Mouse (Mus musculus) liver, embryonic 13.5 days (tissue): ENCODE results near the gene Lyar. TPM values are rescaled to one million over a fixed set of nuclear protein-coding genes. Genes with fewer than 3 reads are reported as not detected.

Source experiments
- ATAC-seq: fragments of 200-750 bp; cut with Nextera tagmentation; 2 replicates; pipeline ENCODE4 v1.8.0; 2017; ENCODE audit warnings: low read depth, mild to moderate bottlenecking, moderate number of reproducible peaks, moderate library complexity
- DNase-seq: peaks from one replicate; pipeline ENCODE4 v3.0.0; 2022
- H3K27ac ChIP-seq: fragments of 300-500 bp; sonication (generic); 2 replicates; pipeline ENCODE4 v1.5.1; 2015; ENCODE audit warnings: moderate library complexity, mild to moderate bottlenecking, inconsistent platforms
- H3K27me3 ChIP-seq: fragments of 300-500 bp; sonication (generic); 2 replicates; pipeline ENCODE4 v1.6.1; 2015; ENCODE audit warnings: mild to moderate bottlenecking, inconsistent platforms
- H3K36me3 ChIP-seq: fragments of 300-500 bp; sonication (generic); 2 replicates; pipeline ENCODE4 v1.6.1; 2015; ENCODE audit warnings: mild to moderate bottlenecking, inconsistent platforms
- H3K4me1 ChIP-seq: fragments of 300-500 bp; sonication (generic); replicated peaks from 2 replicates; pipeline ENCODE4 v1.6.1; 2015; ENCODE audit warnings: inconsistent platforms
- H3K4me2 ChIP-seq: fragments of 300-500 bp; sonication (generic); 2 replicates; pipeline ENCODE4 v1.6.1; 2015; ENCODE audit warnings: inconsistent platforms, mild to moderate bottlenecking, moderate library complexity
- H3K4me3 ChIP-seq: fragments of 300-500 bp; sonication (generic); replicated peaks from 2 replicates; pipeline ENCODE4 v1.5.1; 2015; ENCODE audit warnings: mild to moderate bottlenecking, inconsistent platforms
- H3K9ac ChIP-seq: fragments of 300-500 bp; sonication (generic); 2 replicates; pipeline ENCODE4 v1.6.1; 2015; ENCODE audit warnings: mild to moderate bottlenecking, inconsistent platforms
- H3K9me3 ChIP-seq: fragments of 300-500 bp; sonication (generic); replicated peaks from 2 replicates; pipeline ENCODE4 v1.6.1; 2016; ENCODE audit warnings: inconsistent platforms
- WGBS: fragments of 180-500 bp; shearing (Covaris S2); methylation state at CpG from one replicate; pipeline ENCODE4 v1.1.7; 2015; ENCODE audit not compliant: insufficient replicate concordance; 5-methylcytosine and 5-hydroxymethylcytosine counted together
- polyA plus RNA-seq: library from polyadenylated mRNA; unstranded; fragments of >200 nt; fragmentation: Nextera tagmentation; extraction: Ambion mirVana; gene quantifications from 2 replicates; pipeline ENCODE4 v1.2.1, GENCODE M21; 2015

The Lyar gene
- polyA plus RNA-seq, 1 experiment from 2014 or later: 126 TPM

DNA sequence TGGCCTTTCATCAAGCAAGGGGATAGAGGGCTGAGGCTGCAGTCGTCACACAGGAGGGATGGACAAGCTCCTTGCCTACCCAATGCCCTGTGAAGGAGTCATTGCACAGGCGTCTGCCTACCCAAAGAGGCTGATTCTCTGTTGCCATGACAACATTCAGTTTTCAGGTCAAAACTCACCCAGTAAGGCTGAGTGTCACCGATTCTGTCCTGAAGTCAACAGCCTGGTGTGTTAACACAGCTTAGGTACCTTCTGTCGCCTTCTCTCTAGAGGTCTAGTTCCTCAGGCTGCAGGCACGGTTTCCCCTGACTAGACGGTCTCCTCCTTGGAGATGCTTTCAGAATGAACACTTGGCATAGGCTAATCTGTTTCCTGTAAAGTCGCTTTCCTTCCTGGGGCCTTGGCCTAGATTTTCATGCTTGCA lies 15.0 kb upstream of the Lyar start:
- H3K27me3 ChIP-seq: no peaks in the 10 kb centered on the region
- no peak overlapping the region for H3K27ac ChIP-seq
- H3K4me1 ChIP-seq: peaks cover 14% of the 10 kb centered on the region; the same call in 1 of the 2 replicates
- no peak overlapping the region for H3K4me2 ChIP-seq
- H3K9ac ChIP-seq: no peak overlapping the region
- WGBS: 64% methylated on average over 7 of the region's 7 CpGs
- ATAC-seq (no peak), DNase-seq (no peak)
- H3K4me3 ChIP-seq: no peak overlapping the region
- no peaks in the 10 kb centered on the region for H3K9me3 ChIP-seq
- H3K36me3 ChIP-seq: peaks cover 51% of the 10 kb centered on the region

- DNase-seq: no peak
- Histone ChIP-seq H3K4me2 (no peak overlapping the region), H3K4me1 (peaks cover 14% of the 10 kb centered on the region; the same call in 1 of the 2 replicates), H3K4me3 (no peak overlapping the region), H3K27ac (no peak overlapping the region), H3K27me3 (no peaks in the 10 kb centered on the region), H3K9me3 (no peaks in the 10 kb centered on the region), H3K9ac (no peak overlapping the region), H3K36me3 (peaks cover 36% of the 10 kb centered on the region)
- 32% methylated on average over 8 of the region's 8 CpGs for WGBS
- no peak for ATAC-seq
Observed at GRCm38 (mm10) chr5:38208985-38209384, 11.3 kb upstream of the Lyar start.

DNA sequence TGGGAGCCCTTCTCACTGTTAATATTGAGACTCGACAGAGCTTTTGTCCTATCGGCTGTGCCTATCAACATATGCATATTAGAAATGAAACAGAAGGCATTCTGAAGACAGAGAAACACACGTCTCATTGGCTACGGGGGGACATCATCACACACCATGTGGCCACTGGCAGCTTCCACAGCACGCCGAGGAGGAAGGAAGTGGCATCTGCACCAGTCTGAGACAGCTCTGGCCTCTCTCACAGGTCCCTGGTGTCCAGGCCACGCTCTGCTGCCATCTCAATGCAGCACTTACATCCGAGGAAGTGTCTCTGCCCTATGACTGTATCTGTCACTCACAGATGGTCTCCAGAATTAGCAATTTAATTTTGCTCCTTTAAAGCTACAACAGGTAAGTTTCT lies 8.6 kb upstream of the Lyar start:
- Histone ChIP-seq H3K9me3 (no peaks in the 10 kb centered on the region), H3K4me2 (no peak overlapping the region), H3K9ac (no peak overlapping the region), H3K27me3 (no peaks in the 10 kb centered on the region), H3K4me1 (peaks cover 7% of the 10 kb centered on the region; the same call in 1 of the 2 replicates), H3K36me3 (peaks cover 38% of the 10 kb centered on the region), H3K27ac (no peak overlapping the region), H3K4me3 (no peak overlapping the region)
- DNase-seq (no peak), ATAC-seq (no peak)
- WGBS: 66% methylated on average over 8 of the region's 8 CpGs

GRCm38 (mm10) chr5:38213009-38213408 lies 7.3 kb upstream of the Lyar start:
- no peak for DNase-seq
- ATAC-seq: no peak
- no peak overlapping the region for H3K27ac ChIP-seq
- WGBS: 80% methylated on average over 6 of the region's 6 CpGs
- peaks cover 7% of the 10 kb centered on the region; the same call in 1 of the 2 replicates for H3K4me1 ChIP-seq
- H3K4me3 ChIP-seq: no peak overlapping the region
- H3K27me3 ChIP-seq: no peaks in the 10 kb centered on the region
- H3K36me3 ChIP-seq: peaks cover 38% of the 10 kb centered on the region
- no peak overlapping the region for H3K9ac ChIP-seq
- H3K9me3 ChIP-seq: no peaks in the 10 kb centered on the region
- no peak overlapping the region for H3K4me2 ChIP-seq

DNA sequence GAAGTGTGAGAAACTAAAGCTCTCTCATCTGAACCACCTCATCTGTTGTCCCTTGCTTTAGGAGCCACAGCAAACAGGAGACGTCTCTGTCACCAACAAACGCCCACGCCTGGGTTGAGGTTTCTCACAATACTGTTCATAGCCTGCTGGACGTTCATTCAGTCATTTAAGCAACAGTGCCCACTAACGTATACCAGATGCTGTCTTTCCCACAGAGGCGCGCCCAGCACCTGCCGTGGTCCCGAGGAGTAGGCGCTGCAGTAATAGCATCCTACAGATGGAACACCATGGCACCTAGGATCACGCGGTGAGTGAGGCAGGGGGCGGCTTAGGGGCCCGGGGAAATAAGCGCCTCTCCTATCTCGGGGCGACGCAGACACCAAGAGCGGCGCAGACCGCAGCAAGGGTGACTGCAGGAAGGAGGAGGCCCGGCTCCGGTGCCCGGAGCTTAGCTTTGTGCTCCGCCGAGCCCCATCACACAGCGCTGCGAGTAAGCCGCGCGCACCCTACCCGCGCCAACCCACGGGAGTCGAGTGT lies 431 bp upstream of the Lyar start:
- H3K27ac ChIP-seq: peak overlapping the region; percentile 72
- ATAC-seq (peak; percentile 73; the same call in 1 of the 2 replicates), DNase-seq (no peak)

DNA sequence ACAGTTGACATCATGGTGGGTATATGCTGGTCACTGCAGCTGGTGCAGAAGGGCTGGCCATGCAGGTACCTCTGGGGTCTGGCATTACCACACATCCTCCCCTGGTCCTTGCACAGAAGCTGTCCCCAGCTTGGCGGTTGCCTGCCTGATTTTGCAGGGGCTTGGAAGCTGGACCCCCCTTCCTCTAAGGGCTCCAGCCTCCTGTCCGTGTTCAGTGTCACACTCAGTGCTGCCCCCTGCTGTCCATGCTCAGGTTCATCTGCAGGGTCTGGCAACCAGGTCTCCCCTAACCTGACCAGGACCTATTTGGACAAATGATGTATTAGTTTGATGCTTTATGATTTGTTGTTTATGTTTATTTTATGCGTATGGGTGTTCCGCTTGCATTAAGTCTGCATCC lies 15.2 kb downstream of the Lyar start:
- 59% methylated on average over 4 of the region's 4 CpGs for WGBS

More for the DNA sequence above, 431 bp upstream of the Lyar start:
- Histone ChIP-seq H3K9ac (peak overlapping the region; percentile 86), H3K4me1 (peaks cover 37% of the 10 kb centered on the region), H3K4me3 (peak overlapping the region; percentile 86), H3K9me3 (no peaks in the 10 kb centered on the region), H3K4me2 (peak overlapping the region; percentile 94), H3K27me3 (no peaks in the 10 kb centered on the region), H3K36me3 (peaks cover 37% of the 10 kb centered on the region)
- WGBS: under 1% methylated on average over 28 of the region's 35 CpGs

DNA sequence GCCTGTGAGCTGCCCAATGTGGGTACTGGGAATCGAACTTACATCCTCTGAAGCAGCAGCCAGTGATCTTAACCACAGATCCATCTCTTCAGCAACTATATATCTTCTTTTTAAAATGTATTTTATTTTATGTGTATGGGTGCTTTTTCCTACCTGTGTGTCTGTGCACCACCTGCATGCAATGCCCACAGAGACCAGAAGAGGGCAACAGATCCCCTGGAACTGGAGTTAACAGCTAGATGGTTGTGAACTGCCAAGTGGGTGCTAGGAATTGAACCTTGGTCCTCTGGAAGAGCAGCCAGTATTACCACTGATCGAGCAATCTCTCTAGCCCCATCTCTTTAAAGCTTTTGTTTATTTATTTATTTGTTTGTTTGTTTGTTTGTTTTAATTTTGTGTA lies 16.4 kb downstream of the Lyar start:
- peaks cover 50% of the 10 kb centered on the region for H3K36me3 ChIP-seq
- DNase-seq (no peak), ATAC-seq (no peak)
- H3K4me2 ChIP-seq: no peak overlapping the region
- 0 out of 2 replicates have a peak, but pooled peaks cover 2% of the 10 kb centered on the region for H3K4me1 ChIP-seq
- H3K9me3 ChIP-seq: no peaks in the 10 kb centered on the region
- 83% methylated on average over 2 of the region's 2 CpGs for WGBS
- no peak overlapping the region for H3K9ac ChIP-seq
- H3K4me3 ChIP-seq: no peak overlapping the region
- H3K27ac ChIP-seq: no peak overlapping the region
- H3K27me3 ChIP-seq: no peaks in the 10 kb centered on the region

More for the DNA sequence above, 15.2 kb downstream of the Lyar start:
- H3K9me3 ChIP-seq: no peaks in the 10 kb centered on the region
- no peak overlapping the region for H3K4me3 ChIP-seq
- no peak overlapping the region for H3K9ac ChIP-seq
- H3K36me3 ChIP-seq: peaks cover 62% of the 10 kb centered on the region
- H3K27me3 ChIP-seq: no peaks in the 10 kb centered on the region
- ATAC-seq: no peak
- peak; percentile 23 for DNase-seq
- no peaks in the 10 kb centered on the region for H3K4me1 ChIP-seq
- no peak overlapping the region for H3K27ac ChIP-seq
- H3K4me2 ChIP-seq: no peak overlapping the region

DNA sequence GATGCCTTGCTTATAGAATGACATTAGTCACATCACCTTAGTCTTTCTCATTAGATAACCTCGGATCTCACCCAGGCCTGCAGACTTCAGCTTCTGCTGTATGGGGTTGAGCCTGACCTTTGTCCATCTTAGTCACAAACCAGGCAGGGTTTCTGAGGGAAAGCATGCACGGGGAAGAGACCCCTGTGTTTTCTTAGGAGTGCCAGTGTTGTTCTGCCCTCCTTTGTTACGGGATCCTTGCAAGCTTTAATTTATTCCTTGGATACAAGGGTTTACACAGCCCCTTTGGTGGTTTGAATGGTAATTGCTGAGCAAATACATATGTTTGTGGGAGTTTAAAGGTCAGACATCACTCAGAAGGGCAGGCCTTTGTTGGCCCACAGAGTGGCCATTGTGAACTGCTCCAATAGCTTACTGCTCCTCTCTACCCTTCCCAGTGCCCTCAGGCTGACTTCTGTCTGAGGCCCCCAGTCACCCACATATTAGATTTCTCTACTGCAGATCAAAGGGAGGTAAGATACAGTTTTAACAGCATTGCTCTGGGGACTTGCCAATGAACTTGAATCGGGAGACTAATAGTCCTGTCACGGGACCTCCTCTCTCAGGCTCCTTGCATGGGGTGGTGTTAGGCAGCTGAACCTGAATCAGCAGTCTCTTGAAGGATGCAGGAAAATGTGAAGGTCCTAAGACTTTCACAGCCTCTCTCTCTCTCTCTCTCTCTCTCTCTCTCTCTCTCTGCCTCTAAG lies 20.6 kb downstream of the Lyar start:
- no peak overlapping the region for H3K4me3 ChIP-seq
- H3K9me3 ChIP-seq: no peaks in the 10 kb centered on the region
- no peak overlapping the region for H3K27ac ChIP-seq
- H3K4me1 ChIP-seq: 0 out of 2 replicates have a peak, but pooled peaks cover 2% of the 10 kb centered on the region
- H3K4me2 ChIP-seq: no peak overlapping the region
- H3K27me3 ChIP-seq: no peaks in the 10 kb centered on the region
- peak; percentile 50; the same call in 1 of the 2 replicates for ATAC-seq
- H3K9ac ChIP-seq: no peak overlapping the region
- no peak for DNase-seq
- 52% methylated on average over 5 of the region's 5 CpGs for WGBS
- peaks cover 11% of the 10 kb centered on the region for H3K36me3 ChIP-seq

DNA sequence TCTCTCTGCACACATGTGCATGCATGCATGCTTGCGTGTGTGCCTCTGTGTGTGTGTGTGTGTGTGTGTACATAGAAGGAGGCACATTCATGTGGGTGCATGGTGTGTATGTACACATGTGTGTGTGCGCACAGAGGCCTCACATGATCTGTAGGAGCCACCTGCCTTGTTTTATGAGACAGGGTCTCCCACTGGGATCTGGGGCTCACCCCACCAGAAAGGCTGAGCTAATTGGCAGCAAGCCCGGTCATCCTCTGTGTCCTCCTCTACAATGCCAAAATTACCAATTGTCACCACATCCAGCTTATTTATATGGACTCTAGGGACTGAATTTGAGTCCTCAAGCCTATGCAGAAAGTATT lies 21.2 kb downstream of the Lyar start:
- Histone ChIP-seq H3K9ac (no peak overlapping the region), H3K4me3 (no peak overlapping the region), H3K27ac (no peak overlapping the region), H3K4me1 (0 out of 2 replicates have a peak, but pooled peaks cover 2% of the 10 kb centered on the region), H3K36me3 (peaks cover 5% of the 10 kb centered on the region), H3K9me3 (no peaks in the 10 kb centered on the region), H3K4me2 (no peak overlapping the region), H3K27me3 (no peaks in the 10 kb centered on the region)
- WGBS: 71% methylated on average over 3 of the region's 3 CpGs
- ATAC-seq (0 out of 2 replicates have a peak, but pooled peaks have one; percentile 5), DNase-seq (no peak)

DNA sequence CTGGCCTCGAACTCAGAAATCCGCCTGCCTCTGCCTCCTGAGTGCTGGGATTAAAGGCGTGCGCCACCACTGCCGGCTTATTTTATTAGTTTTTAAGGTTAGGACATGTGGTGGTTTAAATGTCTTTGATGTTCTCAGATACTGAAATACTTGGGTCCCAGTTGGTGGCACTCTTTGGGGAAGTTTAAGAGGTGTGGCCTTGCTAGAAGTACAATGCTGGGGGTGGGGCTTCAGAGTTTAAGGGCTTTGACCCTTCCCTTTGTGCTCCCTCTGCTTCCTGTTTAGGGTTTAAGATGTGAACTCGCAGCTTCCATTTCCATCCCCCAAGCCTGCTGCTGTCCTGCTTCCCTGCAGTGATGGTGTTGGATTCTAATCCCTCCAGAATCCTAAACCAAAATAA lies 21.7 kb downstream of the Lyar start:
- 68% methylated on average over 6 of the region's 6 CpGs for WGBS
- H3K27ac ChIP-seq: no peak overlapping the region
- H3K4me1 ChIP-seq: 0 out of 2 replicates have a peak, but pooled peaks cover 2% of the 10 kb centered on the region
- DNase-seq (no peak), ATAC-seq (no peak)
- no peaks in the 10 kb centered on the region for H3K9me3 ChIP-seq
- H3K36me3 ChIP-seq: 0 out of 2 replicates have a peak, but pooled peaks cover under 1% of the 10 kb centered on the region
- no peak overlapping the region for H3K9ac ChIP-seq
- no peak overlapping the region for H3K4me3 ChIP-seq
- H3K27me3 ChIP-seq: no peaks in the 10 kb centered on the region
- H3K4me2 ChIP-seq: no peak overlapping the region

GRCm38 (mm10) chr5:38255195-38255594 lies 34.9 kb downstream of the Lyar start:
- Histone ChIP-seq H3K9ac (no peak overlapping the region), H3K4me3 (no peak overlapping the region), H3K4me1 (no peaks in the 10 kb centered on the region; the same call in 1 of the 2 replicates), H3K9me3 (no peaks in the 10 kb centered on the region), H3K27me3 (no peaks in the 10 kb centered on the region), H3K27ac (no peak overlapping the region), H3K4me2 (no peak overlapping the region), H3K36me3 (no peaks in the 10 kb centered on the region)
- ATAC-seq: no peak
- 30% methylated on average over 4 of the region's 4 CpGs for WGBS
- DNase-seq: no peak
